Mouse (Mus musculus) lung, adult 2 months (tissue): Measurements from ENCODE around the gene Mrpl23.

Experiments used
- CTCF ChIP-seq: fragments of 200-500 bp; IDR thresholded peaks from 2 replicates; pipeline ENCODE4 v1.5.1; 2011; ENCODE audit warnings: mild to moderate bottlenecking, low read length, control low read depth; ENCODE audit not compliant: insufficient read depth
- POLR2A ChIP-seq: fragments of 200-500 bp; IDR thresholded peaks from 2 replicates; pipeline ENCODE4 v1.6.1; 2011; ENCODE audit warnings: low read depth, mild to moderate bottlenecking, control low read depth, low read length, borderline replicate concordance; ENCODE audit errors: extremely low read depth

DNA sequence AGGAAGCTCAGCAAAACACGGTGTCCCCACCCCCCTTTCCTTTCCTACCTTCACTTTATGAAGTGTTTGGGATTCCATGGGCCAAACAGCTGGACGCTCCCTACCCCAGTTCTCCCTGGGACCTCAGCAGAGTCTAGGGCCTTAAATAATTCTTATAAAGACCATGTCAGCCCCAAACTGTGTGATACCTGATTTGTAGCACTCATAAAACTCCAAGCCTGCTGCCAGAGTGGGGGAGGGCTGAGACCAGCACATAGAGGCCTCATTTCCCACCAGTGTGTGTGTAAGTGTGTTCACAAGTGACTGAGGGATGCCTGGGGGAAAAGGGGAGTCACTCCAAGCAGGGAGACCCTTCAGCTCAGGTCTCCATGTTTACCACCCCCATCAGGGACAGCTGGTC is 15.4 kb downstream of the Mrpl23 start:
- no peak for TF ChIP-seq CTCF
- no peak for TF ChIP-seq POLR2A
